Mouse (Mus musculus): Measurements from ENCODE around the gene Adipor2.

- TF ChIP-seq POLR2A (IDR thresholded peaks at IDR 0.05; ENCODE audit: borderline replicate concordance, extremely low read depth, insufficient read depth, insufficient read length, poor library complexity, severe bottlenecking) (no peak), CTCF (IDR thresholded peaks at IDR 0.05; ENCODE audit: borderline replicate concordance, extremely low read depth, insufficient read depth, insufficient read length) (no peak)
These were observed 9.7 kb downstream of the Adipor2 start for GRCm38 (mm10) chr6:119407818-119408217.
